Mouse (Mus musculus) midbrain, postnatal 0 days (tissue): ENCODE measurements at regions not wholly inside any gene's neighbourhood (a gene's known extent, or its start where the extent isn't known, plus 50 kb on each side); places are given as distances from the start of the nearest gene placed in this dataset.

Experiments used
- ATAC-seq: fragments of 200-750 bp; cut with Nextera tagmentation; 2 replicates; pipeline ENCODE4 v1.8.0; 2017; ENCODE audit warnings: moderate number of reproducible peaks, mild to moderate bottlenecking, moderate TSS enrichment, moderate library complexity; ENCODE audit not compliant: low FRiP score
- DNase-seq: peaks from one replicate; pipeline ENCODE4 v3.0.0-alpha.2; 2015; ENCODE audit warnings: low spot score
- H3K27ac ChIP-seq: fragments of 300-500 bp; sonication (generic); 2 replicates; pipeline ENCODE4 v1.5.1; 2014; ENCODE audit warnings: low read depth, mild to moderate bottlenecking, low read length, mixed read lengths
- H3K27me3 ChIP-seq: fragments of 300-500 bp; sonication (generic); 2 replicates; pipeline ENCODE4 v1.6.1; 2014; ENCODE audit warnings: low read length, control low read depth, mixed read lengths; ENCODE audit not compliant: insufficient read depth
- H3K36me3 ChIP-seq: fragments of 300-500 bp; sonication (generic); 2 replicates; pipeline ENCODE4 v1.6.1; 2014; ENCODE audit warnings: low read length, control low read depth, mixed read lengths; ENCODE audit not compliant: insufficient read depth
- H3K4me1 ChIP-seq: fragments of 300-500 bp; sonication (generic); 2 replicates; pipeline ENCODE4 v1.6.1; 2014; ENCODE audit warnings: mild to moderate bottlenecking, control low read depth, antibody characterized with exemption, low read length, mixed read lengths; ENCODE audit not compliant: insufficient read depth
- H3K4me2 ChIP-seq: fragments of 300-500 bp; sonication (generic); 2 replicates; pipeline ENCODE4 v1.6.1; 2014; ENCODE audit warnings: low read depth, mild to moderate bottlenecking, low read length, mixed read lengths; ENCODE audit not compliant: poor library complexity, severe bottlenecking
- H3K4me3 ChIP-seq: fragments of 300-500 bp; sonication (generic); 2 replicates; pipeline ENCODE4 v1.5.1; 2014; ENCODE audit warnings: low read depth, mild to moderate bottlenecking, low read length, moderate library complexity
- H3K9ac ChIP-seq: fragments of 300-500 bp; sonication (generic); replicated peaks from 2 replicates; pipeline ENCODE4 v1.6.1; 2014; ENCODE audit warnings: mild to moderate bottlenecking, low read length, moderate library complexity, mixed read lengths; ENCODE audit not compliant: poor library complexity, severe bottlenecking
- H3K9me3 ChIP-seq: fragments of 300-500 bp; sonication (generic); 2 replicates; pipeline ENCODE4 v1.6.1; 2016; ENCODE audit warnings: low read length, control low read depth
- CTCF ChIP-seq: IDR thresholded peaks from 2 replicates; pipeline ENCODE4 v1.5.1; 2016; ENCODE audit warnings: antibody characterized with exemption, mild to moderate bottlenecking
- WGBS: fragments of 180-500 bp; shearing (Covaris S2); extraction: QIAGEN DNeasy Blood & Tissue Kit; methylation state at CpG from one replicate; pipeline ENCODE4 v1.1.7; 2014; 5-methylcytosine and 5-hydroxymethylcytosine counted together

DNA sequence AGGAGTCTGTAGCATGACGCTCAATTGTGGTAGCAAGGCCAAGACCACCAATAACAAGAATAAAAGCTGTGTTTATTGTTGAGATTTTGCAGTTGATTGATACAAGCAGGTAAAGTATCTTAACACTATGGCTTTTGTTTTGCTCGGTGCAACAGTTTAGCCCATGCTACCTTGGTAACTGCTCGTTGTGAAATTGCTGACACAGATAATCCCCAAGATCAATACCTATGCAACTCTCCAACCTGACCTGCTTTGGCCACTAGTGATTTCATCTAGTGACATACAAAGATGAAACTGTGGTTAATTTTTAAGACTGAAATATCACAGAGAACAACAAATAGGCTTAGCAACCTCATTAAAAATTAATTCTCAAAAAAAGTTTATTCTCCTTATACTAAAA lies 85.2 kb upstream of the Kynu start:
- Histone ChIP-seq H3K36me3 (no peaks in the 10 kb centered on the region), H3K4me1 (no peaks in the 10 kb centered on the region), H3K9me3 (no peaks in the 10 kb centered on the region), H3K9ac (no peak overlapping the region), H3K27ac (no peak overlapping the region), H3K4me2 (no peak overlapping the region), H3K27me3 (no peaks in the 10 kb centered on the region), H3K4me3 (no peak overlapping the region)
- no peak for TF ChIP-seq CTCF
- WGBS: 81% methylated on average over 3 of the region's 3 CpGs
- ATAC-seq (no peak), DNase-seq (no peak)

DNA sequence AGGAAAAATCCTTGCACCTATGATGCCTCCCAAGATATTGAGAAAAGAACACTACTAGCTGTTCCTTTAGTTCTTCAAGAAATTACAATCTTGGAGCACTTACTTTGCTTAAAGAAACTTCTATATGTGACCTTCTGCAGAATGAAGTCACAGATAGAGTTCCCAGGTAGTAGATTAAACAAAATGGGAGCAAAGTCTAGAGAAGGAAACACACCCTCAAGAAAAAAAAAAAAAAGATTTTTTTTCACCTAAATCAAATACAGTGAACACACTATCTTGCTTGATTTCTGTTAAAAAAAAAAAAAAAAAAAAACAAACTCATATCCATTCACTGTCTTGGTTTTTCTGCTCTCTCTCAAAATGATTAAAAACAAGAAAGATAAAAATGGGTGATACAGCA lies 76.6 kb upstream of the Kynu start:
- H3K4me1 ChIP-seq: no peaks in the 10 kb centered on the region
- no peaks in the 10 kb centered on the region for H3K36me3 ChIP-seq
- no peak overlapping the region for H3K27ac ChIP-seq
- no peak overlapping the region for H3K4me3 ChIP-seq
- no peak for DNase-seq
- no peak overlapping the region for H3K9ac ChIP-seq
- TF ChIP-seq CTCF: no peak
- no peaks in the 10 kb centered on the region for H3K27me3 ChIP-seq
- no peak for ATAC-seq
- no peak overlapping the region for H3K4me2 ChIP-seq
- no peaks in the 10 kb centered on the region for H3K9me3 ChIP-seq

DNA sequence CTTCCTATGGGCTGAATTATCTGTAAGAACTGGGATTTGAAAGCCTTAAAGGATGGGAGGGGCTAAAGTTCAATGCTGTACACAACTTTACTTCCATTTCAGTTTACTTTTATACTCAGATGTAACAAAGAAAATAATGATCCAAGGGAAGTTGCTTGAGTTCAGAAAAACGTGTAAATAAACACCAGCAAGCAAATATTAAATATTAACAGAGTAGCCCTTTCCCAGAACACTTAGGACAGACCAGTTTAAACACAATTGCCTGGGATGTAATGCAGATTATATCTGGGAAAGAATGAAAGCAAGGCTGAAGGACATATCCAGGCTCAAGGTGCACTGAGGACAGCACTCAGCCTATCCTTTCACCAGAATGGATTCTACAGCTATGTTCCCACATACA lies 75.3 kb upstream of the Kynu start:
- 48% methylated on average over 1 of the region's 1 CpGs for WGBS
- no peak for ATAC-seq
- Histone ChIP-seq H3K4me2 (no peak overlapping the region), H3K36me3 (no peaks in the 10 kb centered on the region), H3K27me3 (no peaks in the 10 kb centered on the region), H3K4me3 (no peak overlapping the region), H3K4me1 (no peaks in the 10 kb centered on the region), H3K9me3 (no peaks in the 10 kb centered on the region), H3K27ac (no peak overlapping the region), H3K9ac (no peak overlapping the region)
- DNase-seq: no peak
- TF ChIP-seq CTCF: no peak
